Mouse (Mus musculus) thymus, adult 2 months (tissue): Measurements from ENCODE around the gene Meis2.

Source experiments
- CTCF ChIP-seq: fragments of 200-500 bp; IDR thresholded peaks from 2 replicates; pipeline ENCODE4 v1.5.1; 2012; ENCODE audit warnings: mild to moderate bottlenecking, control low read depth, low read length, moderate library complexity, borderline replicate concordance; ENCODE audit not compliant: control insufficient read depth, poor library complexity, insufficient read depth; ENCODE audit errors: extremely low read depth
- POLR2A ChIP-seq: fragments of 200-500 bp; IDR thresholded peaks from 2 replicates; pipeline ENCODE4 v1.6.1; 2012; ENCODE audit warnings: mild to moderate bottlenecking, low read length, control low read depth, moderate library complexity; ENCODE audit not compliant: control insufficient read depth, poor library complexity, insufficient read depth; ENCODE audit errors: extremely low read depth

DNA sequence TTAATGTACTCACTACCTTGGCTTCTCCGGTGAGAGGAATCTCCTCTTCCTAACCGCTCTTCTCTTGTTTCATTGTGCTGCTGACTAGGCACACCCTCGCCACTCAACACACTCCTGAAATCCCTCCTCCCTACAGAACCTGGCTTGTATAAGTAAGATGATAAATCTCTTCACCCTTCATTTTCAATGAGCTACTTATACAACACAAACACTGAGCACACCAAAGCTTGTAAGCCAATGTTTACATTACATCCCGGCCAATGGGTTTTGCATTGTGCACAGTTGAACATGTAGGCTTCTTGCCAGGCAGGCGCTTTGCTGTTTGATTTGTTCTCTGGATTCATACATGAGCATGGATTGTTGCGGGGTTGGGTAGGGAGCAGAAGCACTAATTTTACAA lies 247.7 kb downstream of the Meis2 start:
- TF ChIP-seq CTCF = no peak
- TF ChIP-seq POLR2A = no peak
